Mouse (Mus musculus): Measurements from ENCODE around the gene Gm6871.
"Not testable (repeated sequence)": the region's sequence is repeated elsewhere in the genome, so short reads cannot be mapped to it uniquely, and the experiment has no call there.

Gm6871 gene

GRCm38 (mm10) chr7:41573562-41573961, at the start of gene Gm6871:
Gene Gm6871, minus strand, starts transcription at chr7:41573662.
- not testable (repeated sequence) for DNase-seq

GRCm38 (mm10) chr7:41616241-41616640, 42.8 kb upstream of the Gm6871 start:
- not testable (repeated sequence) for DNase-seq

DNA sequence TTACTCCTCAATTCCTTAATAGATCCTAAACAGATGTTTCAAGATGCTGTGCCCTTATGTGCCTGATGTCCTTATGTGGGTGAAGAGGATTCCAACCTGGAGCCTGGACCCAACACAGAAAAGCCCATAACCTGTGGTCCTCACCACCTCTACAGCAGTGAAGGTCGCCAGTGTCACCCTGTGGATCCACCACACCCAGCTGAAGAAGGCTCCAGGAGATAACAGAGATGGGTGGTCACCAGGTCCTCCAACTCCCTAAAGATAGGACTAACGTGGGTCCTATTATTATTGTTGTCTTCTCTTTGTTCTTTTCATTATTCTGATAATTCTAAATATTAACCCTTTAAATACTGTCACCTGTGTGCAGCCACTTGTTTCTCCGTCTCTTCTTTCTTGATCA, 38.2 kb upstream of the Gm6871 start:
- no peak for DNase-seq

DNA sequence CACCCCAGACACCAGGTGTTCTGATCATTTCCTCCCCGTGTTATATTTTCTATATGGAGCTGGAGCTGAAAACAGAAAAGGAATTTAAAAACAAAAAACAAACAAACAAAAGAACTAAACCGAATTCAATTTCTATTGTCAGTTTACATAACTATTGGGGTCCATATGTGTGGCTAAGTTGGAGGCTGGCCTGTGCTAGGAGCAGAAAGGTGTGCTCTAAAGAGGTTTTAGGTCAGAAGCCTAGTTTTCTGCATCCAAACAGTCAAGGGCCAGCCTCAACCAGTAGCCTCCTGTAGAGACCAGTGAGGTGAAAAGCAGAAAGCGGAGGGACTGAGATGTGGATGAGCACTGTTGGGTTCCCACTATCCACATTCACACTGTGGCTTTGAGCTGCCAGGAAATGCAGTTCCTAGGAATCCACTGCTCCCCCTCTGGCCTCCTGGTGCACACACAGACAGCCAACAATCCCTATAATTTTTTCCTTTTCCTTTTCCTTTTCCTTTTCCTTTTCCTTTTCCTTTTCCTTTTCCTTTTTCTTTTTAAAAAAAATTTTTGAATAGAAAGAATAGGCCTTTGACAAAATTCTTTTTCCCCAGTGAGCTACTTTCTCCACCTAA, 26.6 kb upstream of the Gm6871 start:
- no peak for DNase-seq

GRCm38 (mm10) chr7:41599034-41599813, 25.8 kb upstream of the Gm6871 start, which contains the start of gene 2610021A01Rik:
Gene 2610021A01Rik, plus strand, starts transcription at chr7:41599230.
- DNase-seq, result peak; percentile 86

GRCm38 (mm10) chr7:41598615-41599014, 25.2 kb upstream of the Gm6871 start:
- DNase-seq, result no peak

DNA sequence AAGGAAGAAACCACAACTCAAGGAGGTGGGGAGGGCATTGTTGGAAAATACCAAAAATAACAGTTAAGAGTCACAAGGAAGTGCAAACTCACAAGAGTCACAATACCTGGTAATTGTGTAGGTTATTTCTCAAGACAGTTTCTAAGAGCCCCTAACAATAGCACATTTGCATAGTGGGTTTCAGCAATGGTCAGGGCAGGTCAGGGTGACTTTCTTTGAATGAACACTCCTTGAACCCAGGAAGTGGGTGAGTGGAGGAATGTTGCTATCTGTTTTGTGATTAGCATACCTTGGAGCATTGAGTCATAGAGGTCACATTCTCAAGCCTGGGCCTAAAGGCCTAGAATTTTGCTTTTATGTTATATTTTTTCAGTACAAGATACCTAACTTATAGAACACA, 14.4 kb upstream of the Gm6871 start:
- DNase-seq, result not testable (repeated sequence)

GRCm38 (mm10) chr7:41582028-41582427, 8.6 kb upstream of the Gm6871 start:
- no peak for DNase-seq

- DNase-seq, result no peak
Measured at GRCm38 (mm10) chr7:41577956-41578355, 4.5 kb upstream of the Gm6871 start.

GRCm38 (mm10) chr7:41560681-41561080, 12.8 kb downstream of the Gm6871 start:
- DNase-seq, result no peak

DNA sequence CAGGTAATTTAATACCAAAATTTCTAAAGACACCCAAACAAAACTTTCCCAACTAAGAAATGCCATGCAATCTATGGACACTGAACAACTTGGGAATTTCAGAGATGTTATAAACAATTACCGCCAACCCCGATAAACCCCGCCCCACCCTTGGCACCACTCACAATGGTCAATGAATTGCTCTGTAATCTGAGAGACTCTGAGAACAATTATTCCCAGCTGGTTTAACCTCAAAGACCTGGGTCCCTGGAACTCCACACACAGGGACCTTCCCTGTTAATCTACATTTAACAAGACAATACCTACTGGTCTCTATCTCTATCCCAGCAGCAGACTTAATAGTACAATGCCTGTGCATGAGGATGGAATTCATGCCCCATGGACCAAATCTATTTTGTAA, 60.8 kb downstream of the Gm6871 start:
- DNase-seq, result no peak

- no peak for DNase-seq
Measured at GRCm38 (mm10) chr7:41512207-41512606, 61.3 kb downstream of the Gm6871 start.

- DNase-seq, result no peak
Measured at GRCm38 (mm10) chr7:41502402-41502801, 71.1 kb downstream of the Gm6871 start.

DNA sequence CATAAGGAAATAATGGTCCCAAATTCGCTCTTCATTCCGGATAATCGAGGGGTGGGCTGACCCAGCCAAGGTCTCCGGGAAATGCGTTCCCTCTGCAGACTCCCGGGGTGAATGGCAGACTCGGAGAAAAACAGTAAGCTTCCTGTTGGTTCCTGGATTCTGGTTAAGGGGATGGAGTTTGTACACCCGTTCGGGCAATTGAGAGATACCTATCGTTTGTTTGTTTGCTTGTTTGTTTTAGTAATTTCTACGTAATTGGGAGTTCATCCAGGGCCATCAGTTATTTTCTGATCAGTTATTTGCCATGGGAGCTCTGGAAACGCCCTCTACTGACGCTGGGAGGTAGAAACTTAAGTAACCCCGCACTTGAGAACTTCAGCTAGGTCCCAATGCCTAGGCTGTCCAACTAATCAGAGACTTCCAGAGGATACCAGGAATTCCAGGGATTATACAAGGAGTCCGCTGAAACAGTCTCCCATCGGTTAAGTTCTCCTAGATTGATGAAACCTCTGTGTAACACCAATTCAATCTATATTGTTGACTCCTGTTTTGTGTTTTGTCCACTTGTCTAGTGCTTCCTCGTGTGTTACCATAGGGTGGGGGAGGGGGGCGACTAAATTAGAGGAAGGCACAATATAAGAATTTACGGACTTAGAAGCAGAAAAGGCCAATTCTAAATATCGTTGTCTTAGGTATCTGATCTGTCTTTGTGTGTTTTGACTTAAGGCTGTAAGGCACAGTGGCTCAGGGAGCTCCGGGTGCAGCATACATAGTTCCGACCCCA, 73.1 kb downstream of the Gm6871 start:
- DNase-seq, result peak; percentile 66

DNA sequence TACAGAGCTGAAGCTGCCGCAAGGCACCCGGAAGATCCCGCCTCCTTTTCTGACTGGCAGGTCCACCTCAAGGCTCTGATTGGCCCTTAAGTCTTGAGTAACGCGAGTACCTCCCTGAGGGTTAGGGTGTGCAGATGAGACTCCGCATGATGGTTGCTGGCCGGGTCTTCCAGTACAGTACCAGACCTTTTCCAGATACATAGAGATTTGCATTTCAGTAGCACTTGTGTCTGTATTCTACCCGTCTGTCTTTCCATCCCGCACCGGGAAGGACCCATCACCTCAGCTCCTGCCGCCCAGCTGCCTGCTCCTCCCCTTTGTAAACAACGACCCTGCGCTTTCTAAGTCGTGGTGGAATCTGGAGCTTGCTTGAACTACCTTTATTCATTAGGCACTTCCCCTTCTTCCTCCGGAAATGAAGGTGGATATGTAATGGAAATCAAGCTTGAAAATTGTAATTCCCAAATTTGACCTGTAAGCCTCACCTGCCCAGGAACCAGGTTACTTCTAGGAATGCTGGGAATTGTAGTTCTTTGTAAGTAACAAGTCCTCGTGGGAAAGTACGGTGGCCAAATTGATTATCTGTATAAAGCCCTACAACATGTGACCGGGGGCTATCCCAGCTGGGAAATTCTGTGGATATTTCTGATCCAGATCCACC, 73.9 kb downstream of the Gm6871 start, which contains the start of the genes Gm20449 and AW146154:
Gene Gm20449, minus strand, starts transcription at position 29 of the 661 bp plus-strand sequence.
Gene AW146154, minus strand, starts transcription at position 502 of the 661 bp plus-strand sequence.
- DNase-seq, result peak; percentile 96

DNA sequence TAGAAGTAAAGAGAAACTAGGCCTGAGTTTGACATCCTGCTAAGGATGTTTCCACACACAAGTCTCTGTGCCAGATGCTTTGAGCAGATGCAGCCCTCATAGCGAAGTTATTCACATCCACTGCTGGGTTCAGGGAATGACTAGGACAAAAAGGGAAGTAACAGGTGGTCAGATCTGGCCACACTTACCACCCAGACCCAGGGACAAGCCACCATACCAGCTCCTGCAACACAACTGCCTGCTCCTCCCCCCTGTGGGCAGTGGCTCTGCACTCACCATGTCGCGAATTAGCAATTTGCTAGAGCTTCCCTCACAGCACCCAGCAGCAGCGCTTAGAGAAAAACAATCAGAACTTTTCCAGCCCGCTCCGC, 74.5 kb downstream of the Gm6871 start:
- DNase-seq, result not testable (repeated sequence)

- DNase-seq, result not testable (repeated sequence)
Measured at GRCm38 (mm10) chr7:41498464-41498863, 75.0 kb downstream of the Gm6871 start.

GRCm38 (mm10) chr7:41497871-41498270, 75.6 kb downstream of the Gm6871 start:
- DNase-seq, result no peak
